Mouse (Mus musculus) CH12.LX (cell line): ENCODE results near the gene Taf15.

Experiments used
- CHD2 ChIP-seq: IDR thresholded peaks from 2 replicates; pipeline ENCODE4 v1.6.1; 2011; ENCODE audit warnings: low read length, improper control_type of control experiment
- CTCF ChIP-seq, 2 experiments: IDR thresholded peaks in 1 of 2; conservative IDR thresholded peaks in 1 of 2; 2 replicates each; pipeline ENCODE4 v1.5.1; 2011 to 2012; ENCODE audit warnings: low read depth in 2 of 2, low read length in 2 of 2, improper control_type of control experiment in 1 of 2, inconsistent platforms in 1 of 2, mild to moderate bottlenecking in 1 of 2, moderate library complexity in 1 of 2
- ETS1 ChIP-seq: conservative IDR thresholded peaks from 2 replicates; pipeline ENCODE4 v1.6.1; 2012; ENCODE audit warnings: low read depth, mild to moderate bottlenecking, inconsistent platforms, low read length, improper control_type of control experiment, moderate library complexity
- MAFK ChIP-seq: IDR thresholded peaks from 2 replicates; pipeline ENCODE4 v1.6.1; 2011; ENCODE audit warnings: low read length, improper control_type of control experiment; ENCODE audit not compliant: insufficient replicate concordance
- PAX5 ChIP-seq: IDR thresholded peaks from 2 replicates; pipeline ENCODE4 v1.6.1; 2012; ENCODE audit warnings: low read length, inconsistent platforms, mixed read lengths
- POLR2A ChIP-seq: IDR thresholded peaks from 2 replicates; pipeline ENCODE4 v1.6.1; 2011; ENCODE audit warnings: low read depth, mild to moderate bottlenecking, improper control_type of control experiment, low read length

DNA sequence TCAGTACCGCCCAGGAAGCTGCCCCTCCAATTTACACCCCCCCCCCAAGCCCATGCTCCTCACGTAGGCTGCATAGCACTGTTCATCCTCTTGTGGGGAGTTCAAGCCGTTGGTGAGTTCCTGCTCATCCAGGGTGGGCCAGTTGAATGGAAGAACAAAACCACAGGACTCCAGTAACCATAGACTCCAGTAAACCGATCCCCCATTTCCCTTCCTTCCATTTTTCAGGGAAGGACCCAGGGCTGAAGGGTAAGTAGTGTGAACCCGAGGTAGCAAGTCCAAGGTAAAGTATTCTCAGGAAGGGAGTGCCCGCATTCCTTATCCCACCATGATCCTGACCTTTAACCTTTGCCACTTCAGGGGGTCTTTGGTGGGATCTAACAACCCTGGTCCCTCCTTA lies 45.5 kb downstream of the Taf15 start:
- TF ChIP-seq ETS1 (no peak), CHD2 (no peak), MAFK (no peak), PAX5 (no peak), POLR2A (no peak), CTCF (conservative IDR thresholded peaks at IDR 0.05 in 1 of 2, IDR thresholded peaks at IDR 0.05 in 1 of 2; ENCODE audit: low read depth in 2 of 2, low read length in 2 of 2) (no peak)
